Mouse (Mus musculus): ENCODE data around the gene Gm14214.

The Gm14214 gene

DNA sequence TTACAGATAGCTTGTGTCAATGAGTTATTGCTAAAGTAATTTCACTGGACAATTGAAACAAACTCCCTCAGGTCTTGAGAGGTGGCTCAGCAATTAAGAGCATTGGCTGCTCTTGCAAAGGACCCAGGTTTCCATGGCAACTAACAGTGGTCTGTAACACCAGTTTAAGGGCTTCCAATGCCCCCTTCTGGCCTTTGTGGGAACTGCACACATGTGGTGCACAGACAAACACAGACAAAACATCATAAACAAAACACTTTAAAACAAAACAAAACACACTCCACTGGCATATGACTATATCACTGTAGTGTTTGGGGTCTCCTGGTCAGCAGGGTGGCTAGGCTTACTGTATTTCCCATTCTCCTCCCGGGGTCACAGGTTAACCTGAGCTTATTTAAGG lies 4.2 kb upstream of the Gm14214 start:
- peak in 1 of 2 experiments; percentile 12 for DNase-seq

DNA sequence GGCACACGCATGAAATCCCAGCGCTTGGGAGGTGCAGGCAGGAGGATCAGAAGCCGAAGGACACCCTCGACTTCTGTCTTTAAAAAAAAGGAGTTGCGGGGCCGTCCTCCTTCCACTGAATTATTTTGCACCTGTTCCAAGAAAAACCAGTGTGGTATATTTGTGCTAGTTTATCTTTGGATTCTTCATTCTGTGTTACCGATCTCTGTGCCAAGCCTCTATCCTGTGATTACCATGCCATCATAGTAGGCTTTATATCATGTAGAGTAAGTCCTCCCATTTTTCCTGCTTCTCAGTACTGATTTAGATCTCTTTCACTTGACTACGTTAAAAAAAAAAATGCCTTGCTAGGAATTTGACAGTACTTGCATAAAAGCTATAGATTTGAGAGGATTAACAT lies 1.8 kb upstream of the Gm14214 start:
- no peak for DNase-seq

DNA sequence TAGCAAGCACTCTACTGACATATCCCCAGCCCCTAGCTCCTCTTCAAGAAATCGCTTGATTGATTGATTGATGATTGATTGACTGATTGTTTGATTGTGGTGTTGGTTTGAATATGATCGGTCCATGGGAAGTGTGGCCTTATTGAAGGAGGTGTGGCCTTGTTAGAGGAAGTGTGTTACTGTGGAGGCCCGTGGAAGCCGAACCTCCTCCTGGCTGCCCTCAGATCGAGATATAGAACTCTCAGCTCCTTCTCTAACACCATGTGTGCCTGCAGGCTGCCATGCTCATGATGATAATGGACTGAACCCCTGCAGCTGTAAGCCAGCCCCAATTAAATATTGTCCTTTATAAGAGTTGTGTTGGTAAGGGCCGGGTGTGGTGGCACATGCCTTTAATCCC lies 2.8 kb downstream of the Gm14214 start:
- DNase-seq: no peak

DNA sequence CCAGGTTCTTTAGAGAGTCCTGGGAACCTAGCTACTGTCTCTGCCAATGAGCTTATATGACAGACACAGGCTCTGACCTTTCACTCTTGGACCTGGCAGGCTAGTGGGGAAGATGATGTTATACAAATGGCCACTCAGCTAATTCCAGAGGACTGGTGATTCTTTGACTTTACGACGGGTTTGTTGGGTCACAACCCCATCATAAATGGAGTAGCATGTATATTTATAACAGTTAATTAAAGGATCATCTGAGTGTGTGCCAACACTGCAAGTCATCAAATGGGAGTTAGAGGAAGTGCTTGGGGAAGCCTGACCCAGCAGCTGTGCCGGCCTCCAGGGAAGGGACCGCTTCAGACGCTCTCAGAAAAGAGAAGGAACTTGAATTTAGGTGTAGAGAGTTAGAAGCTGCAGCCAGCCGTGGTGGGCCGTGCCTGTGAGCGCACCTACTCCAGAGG lies 4.2 kb downstream of the Gm14214 start:
- no peak for DNase-seq

DNA sequence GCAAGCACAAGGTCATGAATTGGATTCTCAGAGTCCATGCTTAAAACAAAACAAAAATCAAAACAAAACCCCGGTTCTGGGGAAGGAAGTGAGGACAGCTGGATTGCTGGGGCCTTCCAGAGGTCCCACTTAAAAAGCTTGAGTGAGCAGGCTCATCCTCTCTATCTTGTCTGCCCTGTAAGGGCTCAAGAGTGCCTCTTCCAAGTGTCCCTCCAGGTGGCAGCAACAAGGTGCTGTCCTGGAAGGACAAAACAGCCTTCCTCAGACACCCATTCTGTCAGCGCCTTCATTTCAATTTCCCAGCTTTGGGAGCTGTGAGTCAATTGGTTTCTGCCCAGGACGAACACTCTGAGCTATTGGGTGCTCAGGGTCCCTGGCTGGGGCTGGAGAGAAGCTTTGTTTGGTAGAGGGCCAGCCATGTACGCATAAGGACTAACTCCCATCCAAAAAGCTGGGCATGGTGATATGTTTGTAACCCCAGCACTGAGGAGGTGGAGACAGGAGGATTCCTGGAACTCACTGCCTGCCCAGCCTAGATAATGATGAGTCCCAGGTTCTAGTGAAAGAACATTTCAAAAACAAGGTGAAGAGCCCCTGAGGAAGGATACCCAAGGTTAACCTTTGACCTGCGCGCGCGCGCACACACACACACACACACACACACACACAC lies 4.9 kb downstream of the Gm14214 start:
- DNase-seq: no peak

DNA sequence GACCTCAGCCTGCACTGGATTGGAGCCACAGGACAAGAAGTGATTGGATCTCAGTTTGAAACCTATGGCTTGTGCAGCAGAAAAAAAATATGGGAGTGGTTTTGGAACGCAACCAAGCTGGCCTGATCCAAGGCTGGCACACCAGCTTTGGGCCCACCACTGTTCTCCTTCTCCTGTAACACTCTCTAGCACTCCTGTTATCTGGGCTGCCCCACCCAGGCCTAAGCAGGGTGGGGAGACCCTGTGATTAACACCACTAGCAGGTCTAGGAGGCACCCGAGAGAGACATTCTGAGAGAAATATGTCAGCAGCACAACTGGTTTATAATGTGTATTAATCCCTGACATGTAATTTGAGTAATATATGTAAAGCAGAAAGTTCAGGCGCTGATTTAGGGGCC lies 6.6 kb downstream of the Gm14214 start:
- DNase-seq: no peak

DNA sequence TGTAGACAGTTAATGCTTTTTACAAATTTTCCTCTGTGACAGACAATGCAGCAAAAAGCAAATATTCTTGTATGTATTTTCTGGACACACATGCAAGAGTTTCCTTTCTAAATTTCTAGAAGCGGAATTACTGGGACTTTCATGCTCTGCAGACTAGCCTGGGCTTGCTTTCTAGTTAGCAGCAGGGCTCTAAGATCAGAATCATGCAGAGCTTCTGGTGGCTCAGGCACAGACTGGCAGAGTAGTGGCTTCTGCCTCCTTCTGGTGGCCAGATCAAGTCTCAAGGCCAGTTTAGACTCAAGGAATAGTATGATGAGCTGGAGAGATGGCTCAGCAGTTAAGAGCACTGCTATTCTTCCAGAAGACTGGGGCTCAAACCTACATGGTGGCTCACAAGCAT lies 11.4 kb downstream of the Gm14214 start:
- no peak for DNase-seq

DNA sequence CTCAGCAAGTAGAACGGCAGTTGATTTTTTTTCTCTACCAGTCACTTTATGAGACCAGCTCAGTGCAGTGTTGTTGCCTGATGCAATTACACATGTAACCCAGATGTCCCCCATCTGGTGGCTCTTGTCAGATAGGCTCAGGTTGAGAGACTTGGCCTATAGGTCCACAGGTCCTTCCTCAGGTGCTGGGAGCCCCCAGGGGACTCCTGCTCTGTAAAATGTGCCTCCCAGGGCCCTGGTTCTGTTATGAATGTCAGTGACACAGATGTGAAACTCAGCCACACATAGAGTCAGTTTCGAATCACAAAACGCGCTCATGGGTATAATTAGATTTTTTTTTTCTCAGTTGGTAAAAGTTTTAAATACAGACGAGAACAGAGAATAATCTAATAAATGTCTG lies 12.1 kb downstream of the Gm14214 start:
- no peak for DNase-seq

DNA sequence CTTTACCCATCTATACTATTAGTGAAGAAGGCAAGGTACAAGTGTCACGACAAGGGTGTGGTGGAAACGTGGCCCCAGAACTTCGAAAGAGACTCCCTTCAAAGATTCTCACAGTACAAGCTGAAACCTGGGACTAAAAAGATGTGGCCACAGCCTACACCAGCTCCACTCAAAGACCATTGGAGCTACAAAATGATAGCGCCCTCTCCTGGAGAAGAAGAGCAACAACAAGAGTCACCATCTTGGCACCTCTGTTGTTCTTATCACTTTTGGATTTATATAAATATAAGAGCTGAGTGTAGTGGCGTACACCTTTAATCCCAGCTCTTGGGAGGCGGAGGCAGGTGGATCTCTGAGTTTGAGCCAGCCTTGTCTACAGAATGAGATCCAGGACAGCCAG lies 14.0 kb downstream of the Gm14214 start:
- no peak for DNase-seq

DNA sequence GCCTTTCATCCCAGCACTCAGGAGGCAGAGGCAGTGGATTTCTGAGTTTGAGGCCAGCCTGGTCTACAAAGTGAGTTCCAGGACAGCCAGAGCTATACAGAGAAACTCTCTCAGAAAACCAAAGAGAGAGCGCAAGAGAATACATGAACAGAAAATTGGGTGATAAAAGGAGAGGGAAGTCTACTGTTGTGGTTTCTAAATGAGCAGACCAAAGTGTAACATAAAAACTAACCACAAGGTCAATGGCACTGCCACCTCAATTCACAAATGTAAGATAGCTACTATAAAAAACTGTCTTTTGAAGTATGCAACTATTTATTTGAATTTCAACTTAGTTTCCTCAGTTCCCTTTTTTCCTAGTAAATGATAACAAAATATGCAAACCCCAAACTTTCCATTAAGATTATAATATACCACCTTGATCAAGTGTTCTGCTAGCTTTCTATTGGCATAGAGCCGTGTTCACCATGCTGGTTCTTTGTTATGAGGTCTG lies 15.7 kb downstream of the Gm14214 start:
- no peak for DNase-seq

DNA sequence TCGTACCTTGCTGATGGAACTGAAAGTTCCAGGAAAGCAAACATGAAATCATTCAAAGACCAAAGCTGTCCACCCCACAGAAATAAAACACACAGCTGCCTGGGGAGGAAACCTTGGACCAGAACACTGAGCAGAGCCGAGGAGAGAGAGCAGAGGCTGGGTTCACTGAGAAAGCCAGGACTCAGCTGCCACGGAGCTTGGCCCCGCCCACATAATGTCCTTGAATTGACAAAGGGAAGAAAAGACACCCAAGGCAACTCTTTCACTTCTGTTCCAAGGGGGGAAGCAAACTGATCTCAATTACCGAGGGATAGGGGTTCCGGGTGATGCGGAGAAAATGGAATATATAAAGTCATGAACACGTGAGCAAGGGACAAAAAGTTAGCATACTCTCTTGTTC lies 17.9 kb downstream of the Gm14214 start:
- no peak for DNase-seq

DNA sequence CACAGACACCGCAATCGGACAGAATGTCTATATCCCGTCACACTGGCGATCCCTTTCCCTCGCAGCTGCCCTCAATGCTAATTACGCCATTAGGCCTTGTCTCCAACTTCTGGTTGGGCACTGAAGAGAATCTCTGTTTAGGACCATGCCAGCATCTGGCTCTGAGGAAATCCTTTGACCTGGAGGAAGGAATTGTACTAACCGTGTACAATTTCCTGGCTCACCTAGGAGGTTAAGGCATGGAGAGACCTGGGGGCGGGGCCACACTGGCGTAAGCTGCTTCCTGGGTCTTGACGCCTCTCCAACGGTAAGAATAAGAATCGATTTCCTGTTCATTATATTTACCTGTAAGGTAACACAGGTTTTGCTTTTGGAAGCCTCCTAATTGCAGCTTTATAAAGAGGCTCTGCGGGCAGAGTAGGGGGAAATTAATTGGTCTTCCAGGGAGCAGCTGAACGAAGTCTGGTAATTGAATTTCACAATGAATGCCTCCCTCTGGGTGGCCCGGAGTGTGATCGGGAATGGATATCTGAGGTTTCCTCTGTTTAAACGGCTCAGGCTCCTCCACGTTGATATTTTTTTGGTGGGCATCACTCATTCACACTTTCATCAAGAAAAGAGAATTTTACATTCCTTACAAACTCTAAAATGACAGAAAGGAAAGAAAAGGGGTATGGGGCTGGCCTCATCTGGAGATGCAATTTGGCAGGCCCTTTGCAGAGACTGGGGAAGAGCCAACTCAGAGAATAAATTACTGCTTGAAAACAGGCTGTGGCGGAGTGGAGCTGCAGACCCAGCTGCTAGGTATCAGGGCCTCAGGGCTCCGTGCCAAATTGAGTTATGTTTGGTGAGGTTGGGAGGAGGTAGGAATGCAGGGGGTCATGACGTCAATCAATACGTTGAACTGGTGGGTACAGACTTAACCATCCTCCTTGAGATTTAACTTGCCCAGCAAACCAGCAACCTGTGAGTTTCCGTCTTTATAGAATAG lies 20.5 kb downstream of the Gm14214 start:
- no peak for DNase-seq

DNA sequence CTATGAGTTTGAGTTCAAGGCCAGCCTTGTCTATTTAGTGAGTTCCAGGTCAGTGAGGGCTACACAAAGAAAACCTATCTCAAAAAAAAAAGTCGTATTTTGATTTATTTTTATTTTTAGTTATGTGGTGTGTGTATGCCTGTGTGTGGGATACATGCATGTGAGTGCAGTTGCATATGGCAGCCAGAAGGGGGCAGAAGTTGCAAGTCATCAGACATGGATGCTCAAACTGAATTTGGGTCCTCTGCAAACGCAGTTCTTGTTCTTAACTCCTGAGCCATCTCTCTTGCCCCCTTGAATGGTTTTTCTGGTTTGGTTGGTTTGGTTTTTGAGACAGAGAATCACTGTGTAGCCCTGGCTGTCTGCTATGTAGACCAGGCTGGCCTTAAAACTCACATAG lies 21.4 kb downstream of the Gm14214 start:
- DNase-seq: no peak

DNA sequence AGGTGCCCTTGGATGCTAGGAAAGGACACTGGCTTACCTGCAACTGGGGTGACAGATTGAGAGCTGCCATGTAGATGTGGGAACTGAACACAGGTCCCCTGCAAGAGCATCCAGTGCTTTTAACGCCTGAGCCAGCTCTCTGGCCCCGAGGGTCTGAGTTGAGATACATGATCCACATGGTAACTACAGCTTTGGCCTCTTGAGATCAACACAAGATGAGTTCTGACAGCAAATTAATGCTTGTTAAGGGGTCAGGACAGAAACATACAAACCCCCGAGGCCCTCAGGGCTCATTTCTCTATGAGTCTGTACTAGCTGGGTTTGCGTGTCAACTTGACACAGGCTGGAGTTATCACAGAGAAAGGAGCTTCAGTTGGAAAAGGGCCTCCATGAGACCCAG lies 25.9 kb downstream of the Gm14214 start:
- DNase-seq: no peak

DNA sequence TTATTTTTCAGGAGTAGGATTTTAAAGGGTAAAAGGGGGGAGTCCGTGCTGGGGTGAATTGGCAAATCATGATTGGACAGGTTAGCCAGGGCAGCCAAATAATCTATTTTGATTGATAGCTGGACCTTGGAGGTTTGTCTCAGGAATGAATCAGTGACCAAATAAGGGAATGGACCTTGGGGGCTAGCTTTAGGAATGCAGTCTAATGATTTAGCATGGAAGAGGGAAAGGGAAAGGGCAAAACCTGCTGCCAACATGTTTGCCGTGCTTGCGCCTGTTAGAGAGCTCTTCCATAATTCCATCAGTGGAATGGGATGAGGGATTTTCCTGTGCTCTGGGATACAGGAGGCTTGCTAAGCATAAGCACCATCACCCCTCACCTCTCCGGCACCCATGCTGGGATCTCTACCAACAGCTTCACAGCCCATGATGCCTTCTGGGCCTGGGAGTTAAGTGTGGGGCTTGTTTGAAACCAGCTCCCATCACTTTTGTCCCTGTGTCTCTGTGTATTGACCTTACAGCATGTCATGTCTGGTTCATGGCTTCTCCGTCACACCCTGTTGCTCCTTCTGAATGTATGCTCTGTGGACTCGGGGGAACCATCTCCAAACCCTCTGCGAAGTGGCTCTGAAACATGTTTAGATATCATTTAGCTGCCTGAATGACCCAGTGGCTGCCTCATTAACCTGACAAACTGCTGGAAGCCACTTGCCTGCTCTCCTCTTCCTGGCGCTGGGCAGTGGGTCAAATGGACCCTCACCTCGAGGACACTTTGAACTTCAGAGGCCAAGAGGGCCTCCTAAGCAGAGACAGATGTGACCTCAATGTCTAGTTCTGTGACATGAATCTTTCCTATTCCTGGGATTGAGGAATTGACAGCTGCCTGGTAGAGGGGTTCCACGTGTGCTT lies 26.7 kb downstream of the Gm14214 start:
- DNase-seq: no peak

DNA sequence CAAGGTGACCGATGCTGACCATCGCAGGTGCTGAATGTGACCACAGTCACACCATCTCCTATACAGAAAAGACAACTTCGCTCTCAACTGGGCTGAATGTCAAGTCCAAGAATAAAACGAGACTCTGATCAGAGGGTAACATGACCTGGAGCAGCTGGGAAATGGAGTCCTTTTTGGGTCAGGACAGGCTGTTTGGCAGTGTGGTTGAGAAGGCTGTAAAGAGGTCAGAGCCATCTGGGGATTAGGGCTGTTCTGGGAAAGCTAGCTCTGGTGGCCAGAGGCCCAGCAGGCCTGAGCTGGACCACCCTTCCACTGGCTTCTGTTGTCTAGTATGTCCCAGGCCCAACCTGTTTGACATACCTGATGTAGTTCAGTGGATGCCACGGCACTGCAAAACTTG lies 31.2 kb downstream of the Gm14214 start:
- DNase-seq: no peak

DNA sequence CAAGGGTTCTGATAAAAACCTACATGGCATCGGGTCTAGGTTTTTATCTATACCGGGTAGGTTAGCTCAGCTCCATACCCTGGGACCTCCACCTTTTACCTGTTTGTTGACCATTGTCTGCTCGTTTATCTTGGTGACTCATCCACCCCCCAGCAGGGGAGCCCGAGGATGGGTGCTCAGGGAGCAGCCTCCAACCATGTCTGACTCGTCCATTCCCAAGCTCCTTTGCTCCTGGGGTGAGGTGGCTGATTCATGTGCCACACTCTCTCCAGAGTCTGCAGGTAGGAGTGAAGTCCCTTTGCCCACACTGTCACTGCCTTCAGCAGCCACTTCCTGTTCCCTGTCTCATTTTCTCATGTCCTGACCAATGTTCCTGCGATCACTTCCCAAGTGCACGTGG lies 33.8 kb downstream of the Gm14214 start:
- no peak for DNase-seq

DNA sequence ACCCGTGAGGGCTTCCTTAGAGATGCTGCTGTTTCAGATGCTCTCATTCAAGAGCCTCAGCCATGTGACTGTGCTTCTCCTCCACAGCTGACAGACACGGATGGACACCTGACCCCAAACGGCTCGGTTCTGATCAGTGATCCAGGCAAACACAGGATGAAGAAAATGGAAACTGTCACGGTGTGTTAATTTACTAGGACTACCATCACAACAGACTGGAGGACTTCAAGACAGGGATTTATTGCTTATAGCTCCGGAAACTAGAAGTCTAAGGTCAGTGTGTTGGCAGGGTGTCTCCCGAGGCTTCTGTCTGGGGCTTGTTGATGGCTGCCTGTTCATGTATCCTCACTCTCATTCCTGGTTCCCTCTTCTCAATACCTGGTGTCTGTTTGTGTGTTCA lies 34.4 kb downstream of the Gm14214 start:
- DNase-seq: no peak

DNA sequence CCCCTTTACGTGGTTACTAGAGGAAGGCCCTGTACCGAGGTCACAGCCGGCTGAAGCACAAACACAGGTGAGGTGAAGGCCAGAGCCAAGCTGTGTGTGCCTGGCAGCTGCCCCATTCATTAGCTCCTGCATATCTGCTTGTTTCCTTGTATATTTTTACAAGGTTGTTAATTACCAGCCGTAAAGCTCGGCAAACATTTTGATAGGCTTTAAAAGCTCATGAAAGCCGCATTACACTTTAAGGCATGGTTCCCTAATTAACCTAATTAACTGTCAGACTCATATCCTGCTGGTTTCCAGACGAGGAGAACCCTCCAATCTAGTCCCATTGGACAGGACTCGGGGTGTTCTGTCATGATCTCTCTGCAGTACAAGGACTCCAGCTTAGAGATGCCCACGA lies 34.9 kb downstream of the Gm14214 start:
- DNase-seq: no peak

DNA sequence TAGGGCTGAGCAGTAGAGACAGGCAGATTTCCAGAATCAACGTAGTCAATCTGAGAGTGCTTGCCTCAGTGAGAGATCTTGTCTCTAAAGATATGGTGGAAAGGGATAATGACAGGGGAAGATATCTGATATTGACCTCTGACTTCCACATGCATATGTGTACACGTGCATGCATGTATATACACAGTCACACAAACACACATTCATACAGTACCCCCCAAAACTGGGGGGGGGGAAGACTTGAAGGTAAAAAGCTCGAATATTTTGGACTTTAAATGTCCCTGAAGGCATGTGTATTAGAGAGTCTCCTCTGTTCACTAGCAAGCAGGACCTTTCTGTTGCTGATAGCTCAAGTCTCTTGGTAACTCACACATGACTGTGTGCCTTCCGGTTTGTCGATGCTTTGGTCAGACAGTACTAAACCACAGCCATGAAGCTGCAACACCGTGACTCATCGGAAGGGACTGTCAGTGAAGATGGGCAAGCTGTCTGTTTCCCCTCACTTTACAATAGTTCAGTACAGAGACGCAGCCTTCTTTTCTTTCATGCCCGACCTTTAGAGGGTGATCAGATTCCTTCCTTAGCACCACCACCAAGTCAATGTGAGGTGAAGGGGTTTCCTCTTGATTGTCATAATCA lies 37.2 kb downstream of the Gm14214 start:
- no peak for DNase-seq

DNA sequence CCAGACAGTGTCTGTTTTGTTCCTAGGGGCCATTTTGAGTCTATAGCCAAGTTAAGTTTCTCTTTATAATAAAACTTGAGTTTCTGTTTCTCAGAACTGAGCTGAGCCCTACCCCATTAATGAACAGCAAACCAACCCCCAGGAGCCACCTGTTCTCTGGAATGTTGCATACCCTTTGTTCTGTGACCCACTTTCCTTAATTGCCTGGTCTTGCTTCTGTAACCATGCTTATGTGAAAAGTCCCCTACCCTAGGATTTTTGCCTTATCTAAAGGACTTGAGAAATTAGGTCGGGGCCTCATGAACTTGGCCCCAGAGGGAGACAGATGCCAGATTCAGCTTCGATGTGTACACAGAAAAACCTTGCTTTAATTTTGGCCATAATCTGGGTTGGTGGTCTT lies 37.9 kb downstream of the Gm14214 start:
- no peak for DNase-seq

DNA sequence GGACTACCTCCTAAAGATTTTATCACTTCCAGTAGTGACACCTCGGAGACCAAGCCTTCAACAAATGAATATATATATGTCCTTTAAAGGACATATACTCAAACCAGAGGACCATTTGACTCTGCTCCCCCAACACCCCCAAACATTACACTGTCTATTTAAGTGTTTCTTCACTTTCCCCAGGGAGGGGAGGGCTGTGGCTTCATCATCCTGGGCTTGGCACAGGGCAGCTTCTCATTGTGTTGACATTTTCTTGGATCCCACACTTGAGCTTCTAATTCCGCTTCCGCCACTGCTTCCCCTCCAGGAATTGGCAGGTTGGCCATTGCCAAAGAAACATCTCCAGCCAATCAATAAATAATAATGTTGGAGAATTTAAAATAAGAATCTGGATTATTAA lies 39.0 kb downstream of the Gm14214 start:
- no peak for DNase-seq
